Mouse (Mus musculus) layer of hippocampus, adult 9-10 months (tissue): ENCODE data around the gene Pecam1.

Experiments used
- DNase-seq: peaks from one replicate; pipeline ENCODE4 v3.0.0; 2022; ENCODE audit warnings: low spot score

The Pecam1 gene

GRCm38 (mm10) chr11:106692890-106693289, 57.5 kb downstream of the Pecam1 start:
- no peak for DNase-seq

- no peak for DNase-seq
Observed at GRCm38 (mm10) chr11:106688375-106688774, 62.1 kb downstream of the Pecam1 start.

- DNase-seq, result no peak
Observed at GRCm38 (mm10) chr11:106687293-106687692, 63.1 kb downstream of the Pecam1 start.

- no peak for DNase-seq
Observed at GRCm38 (mm10) chr11:106684027-106684426, 66.4 kb downstream of the Pecam1 start.

GRCm38 (mm10) chr11:106683345-106683744, 67.1 kb downstream of the Pecam1 start:
- DNase-seq, result no peak

GRCm38 (mm10) chr11:106681138-106681537, 69.3 kb downstream of the Pecam1 start:
- DNase-seq, result no peak

GRCm38 (mm10) chr11:106679874-106680273, 70.6 kb downstream of the Pecam1 start:
- DNase-seq, result no peak

GRCm38 (mm10) chr11:106677910-106678591, 72.4 kb downstream of the Pecam1 start:
- peak; percentile 53 for DNase-seq

- no peak for DNase-seq
Observed at GRCm38 (mm10) chr11:106677331-106677730, 73.1 kb downstream of the Pecam1 start.

GRCm38 (mm10) chr11:106675875-106676274, 74.6 kb downstream of the Pecam1 start:
- DNase-seq, result no peak

GRCm38 (mm10) chr11:106675201-106675726, 75.2 kb downstream of the Pecam1 start:
- DNase-seq, result no peak

GRCm38 (mm10) chr11:106674612-106675153, 75.7 kb downstream of the Pecam1 start:
- DNase-seq, result no peak

- DNase-seq, result no peak
Observed at GRCm38 (mm10) chr11:106673727-106674611, 76.5 kb downstream of the Pecam1 start.

GRCm38 (mm10) chr11:106672919-106673505, 77.4 kb downstream of the Pecam1 start:
- no peak for DNase-seq

GRCm38 (mm10) chr11:106671801-106672200, 78.6 kb downstream of the Pecam1 start:
- DNase-seq, result no peak

- no peak for DNase-seq
Observed at GRCm38 (mm10) chr11:106670951-106671478, 79.4 kb downstream of the Pecam1 start.

- no peak for DNase-seq
Observed at GRCm38 (mm10) chr11:106670266-106670665, 80.2 kb downstream of the Pecam1 start.

- DNase-seq, result no peak
Observed at GRCm38 (mm10) chr11:106669873-106670173, 80.6 kb downstream of the Pecam1 start.

GRCm38 (mm10) chr11:106669102-106669872, 81.1 kb downstream of the Pecam1 start:
- DNase-seq, result no peak

- no peak for DNase-seq
Observed at GRCm38 (mm10) chr11:106668336-106668735, 82.1 kb downstream of the Pecam1 start.

GRCm38 (mm10) chr11:106667855-106668254, 82.6 kb downstream of the Pecam1 start:
- no peak for DNase-seq
